Mouse (Mus musculus) right cerebral cortex, postnatal 36 days (tissue): ENCODE data around the gene 2310030G06Rik.
A peak's percentile ranks its signal among the peaks of the same experiment; 100 is the strongest.

Experiments used
- DNase-seq, 2 experiments: peaks; one replicate each; pipeline ENCODE4 v3.0.0; 2022; ENCODE audit warnings: low spot score in 2 of 2, mixed read lengths in 1 of 2

Gene 2310030G06Rik

GRCm38 (mm10) chr9:50704907-50705306 lies 41.4 kb downstream of the 2310030G06Rik start:
- DNase-seq = no peak

GRCm38 (mm10) chr9:50700921-50701691 lies 45.2 kb downstream of the 2310030G06Rik start:
- peak in 1 of 2 experiments; percentile 31 for DNase-seq

GRCm38 (mm10) chr9:50698418-50699409 lies 47.6 kb downstream of the 2310030G06Rik start:
- peak; percentile 40 to 49 for DNase-seq

GRCm38 (mm10) chr9:50697706-50698041 lies 48.7 kb downstream of the 2310030G06Rik start:
- peak; percentile 76 to 87 for DNase-seq

- DNase-seq = no peak
Measured at GRCm38 (mm10) chr9:50696851-50697705, 49.3 kb downstream of the 2310030G06Rik start.

GRCm38 (mm10) chr9:50695153-50695552 lies 51.2 kb downstream of the 2310030G06Rik start:
- no peak for DNase-seq

- no peak for DNase-seq
Measured at GRCm38 (mm10) chr9:50693631-50694030, 52.7 kb downstream of the 2310030G06Rik start.

GRCm38 (mm10) chr9:50692626-50693580 lies 53.4 kb downstream of the 2310030G06Rik start:
- DNase-seq = no peak
